Mouse (Mus musculus): Measurements from ENCODE around the gene Pkd1. TPM values are rescaled to one million over a fixed set of nuclear protein-coding genes. Genes with fewer than 3 reads are reported as not detected.

The Pkd1 gene
- polyA plus RNA-seq, 1 experiment from 2014 or later: 20.1 TPM

DNA sequence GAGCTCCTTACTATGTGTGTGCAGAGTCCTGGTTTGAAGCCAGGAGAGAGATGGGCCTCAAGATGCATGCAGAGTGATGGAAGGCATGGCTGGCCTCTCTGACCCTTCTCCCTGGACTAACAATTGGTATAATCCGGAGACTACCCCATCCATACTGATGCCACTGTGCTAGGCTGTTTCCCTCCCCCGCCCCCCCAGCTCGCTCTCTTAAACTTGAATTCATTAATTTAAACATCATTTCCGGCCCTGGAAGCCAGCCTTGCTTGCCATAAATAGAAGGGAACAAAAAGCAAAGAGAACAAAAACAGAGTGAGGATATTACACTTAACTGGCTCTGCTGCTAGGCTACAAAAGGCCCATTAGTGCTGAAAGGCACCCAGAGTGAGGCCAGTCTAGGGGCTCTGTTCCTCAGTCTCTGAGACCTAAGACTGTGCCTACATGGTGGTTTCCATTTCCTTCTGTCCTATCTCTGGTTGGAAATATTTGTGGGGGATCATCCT is 9.0 kb downstream of the Pkd1 start:
- no peaks in the 10 kb centered on the region for H3K27me3 ChIP-seq
- H3K4me1 ChIP-seq (replicated peaks): peaks cover 34% of the 10 kb centered on the region
- H3K4me3 ChIP-seq: no peak overlapping the region
- H3K9ac ChIP-seq: 0 out of 2 replicates have a peak overlapping the region, but pooled peaks have one; percentile 29
- ATAC-seq (ENCODE audit: low FRiP score): peak; percentile 75
- WGBS: 20% methylated on average over 4 of the region's 4 CpGs
- H3K36me3 ChIP-seq: no peaks in the 10 kb centered on the region
- H3K9me3 ChIP-seq: no peaks in the 10 kb centered on the region
- H3K4me2 ChIP-seq: peak overlapping the region; percentile 19
- H3K27ac ChIP-seq: peak overlapping the region; percentile 86

DNA sequence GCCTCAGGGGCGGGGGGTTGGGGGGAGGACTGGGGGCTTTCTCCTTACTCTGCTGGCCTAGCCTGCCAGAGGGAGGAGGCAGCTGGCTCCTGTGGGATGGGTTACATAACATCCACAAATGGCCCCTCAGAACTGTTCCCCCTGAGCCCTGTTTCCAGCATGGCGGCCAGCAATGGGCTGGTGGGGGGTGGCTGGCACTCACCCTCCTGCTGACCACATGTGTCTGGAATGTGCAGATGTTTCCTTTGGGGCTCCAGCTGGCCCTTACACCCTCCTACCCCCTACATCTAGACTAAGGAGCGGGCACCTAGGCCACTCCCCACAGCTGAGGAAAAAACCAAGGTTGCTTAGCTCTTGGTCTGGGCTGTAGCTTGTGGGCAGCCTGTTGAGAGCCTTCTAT is 9.5 kb downstream of the Pkd1 start:
- H3K4me1 ChIP-seq (replicated peaks): peaks cover 32% of the 10 kb centered on the region
- no peak overlapping the region for H3K4me3 ChIP-seq
- H3K36me3 ChIP-seq: no peaks in the 10 kb centered on the region
- H3K9me3 ChIP-seq: no peaks in the 10 kb centered on the region
- H3K27me3 ChIP-seq: no peaks in the 10 kb centered on the region
- H3K27ac ChIP-seq: peak overlapping the region; percentile 86
- H3K9ac ChIP-seq: 0 out of 2 replicates have a peak overlapping the region, but pooled peaks have one; percentile 29
- ATAC-seq (ENCODE audit: low FRiP score): peak; percentile 64
- WGBS: 32% methylated on average over 3 of the region's 3 CpGs
- peak overlapping the region; percentile 19 for H3K4me2 ChIP-seq

DNA sequence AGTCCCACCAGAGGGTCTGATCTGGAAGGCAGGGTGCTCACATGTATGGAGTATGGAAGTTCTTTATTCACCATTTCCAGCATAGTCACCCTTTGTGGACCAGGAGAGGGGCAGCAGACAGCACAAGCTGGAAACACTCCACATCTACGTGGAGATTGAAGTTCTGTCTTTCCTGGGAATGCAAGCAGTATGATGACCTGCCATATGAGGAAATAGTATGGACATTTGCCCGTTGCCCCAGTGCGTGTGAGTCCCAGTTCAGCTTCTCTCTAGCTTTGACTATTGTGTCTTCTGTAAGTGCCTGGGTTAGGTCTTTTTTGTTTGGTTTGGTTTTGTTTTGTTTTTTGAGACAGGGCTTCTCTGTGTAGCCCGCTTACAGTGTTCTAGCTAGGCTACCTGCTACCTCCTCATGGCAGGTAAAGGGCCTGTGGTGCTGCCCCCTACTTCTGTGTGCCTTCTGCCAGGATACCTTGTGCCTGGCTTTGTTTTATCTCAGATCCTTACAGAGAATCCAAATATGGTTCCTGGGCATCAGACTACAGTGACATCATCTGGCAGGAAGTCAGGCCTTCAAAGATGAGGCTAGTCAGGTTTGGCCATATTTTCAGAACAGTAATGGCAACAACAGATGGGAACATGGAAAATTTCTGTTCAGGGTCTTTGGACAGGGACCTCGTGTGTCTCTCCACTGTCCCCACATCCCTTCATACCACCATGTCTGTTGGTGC is 10.8 kb downstream of the Pkd1 start:
- H3K9ac ChIP-seq: no peak overlapping the region
- ATAC-seq (ENCODE audit: low FRiP score): no peak
- no peaks in the 10 kb centered on the region for H3K27me3 ChIP-seq
- H3K4me3 ChIP-seq: no peak overlapping the region
- H3K4me2 ChIP-seq: no peak overlapping the region
- H3K4me1 ChIP-seq (replicated peaks): peaks cover 31% of the 10 kb centered on the region
- H3K36me3 ChIP-seq: peaks cover 8% of the 10 kb centered on the region
- no peak overlapping the region for H3K27ac ChIP-seq
- WGBS: 87% methylated on average over 5 of the region's 5 CpGs
- no peaks in the 10 kb centered on the region for H3K9me3 ChIP-seq

DNA sequence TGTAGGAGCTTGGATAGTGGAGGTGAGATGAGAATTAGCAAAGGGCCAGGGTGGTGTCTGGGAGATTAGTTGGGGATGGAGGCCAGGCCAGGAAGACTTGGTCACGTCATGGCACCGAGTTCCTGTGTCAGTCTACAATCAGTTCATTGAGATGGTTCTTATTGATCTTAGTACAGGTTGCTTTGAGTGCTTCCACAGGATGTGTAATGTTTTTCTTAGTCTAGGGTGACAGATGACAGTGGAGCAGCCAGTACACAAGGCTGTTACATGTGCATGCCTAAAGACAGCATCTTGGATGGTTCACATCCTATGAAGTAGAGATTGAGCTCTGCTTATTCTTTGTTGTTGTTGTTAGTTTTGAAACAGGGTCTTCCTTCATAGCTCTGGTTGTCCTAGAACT is 12.0 kb downstream of the Pkd1 start:
- Histone ChIP-seq H3K4me2 (no peak overlapping the region), H3K36me3 (peaks cover 20% of the 10 kb centered on the region), H3K4me3 (no peak overlapping the region), H3K4me1 (replicated peaks) (peaks cover 32% of the 10 kb centered on the region), H3K9me3 (no peaks in the 10 kb centered on the region), H3K27me3 (no peaks in the 10 kb centered on the region), H3K27ac (no peak overlapping the region), H3K9ac (no peak overlapping the region)
- no peak for ATAC-seq (ENCODE audit: low FRiP score)
- 98% methylated on average over 2 of the region's 2 CpGs for WGBS

DNA sequence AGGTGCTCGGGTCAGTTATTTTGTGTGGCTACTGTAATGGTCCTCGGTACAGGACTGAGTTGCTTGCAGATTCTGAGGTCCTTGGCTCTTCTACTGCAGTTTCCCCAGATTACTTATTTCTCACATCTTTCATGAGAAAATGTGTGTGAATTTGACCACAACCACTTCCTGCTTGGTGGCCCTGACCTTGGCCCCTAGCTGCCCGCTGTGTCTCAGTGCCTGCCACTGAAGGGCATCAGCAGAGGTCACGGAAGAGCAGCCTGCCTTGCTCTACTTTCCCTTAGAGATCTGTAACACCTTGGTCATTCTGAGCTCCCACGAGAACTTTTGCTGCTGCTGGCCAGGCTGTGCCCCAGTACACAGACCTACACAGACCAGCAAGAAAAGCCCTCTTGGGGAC is 14.0 kb downstream of the Pkd1 start:
- Histone ChIP-seq H3K9me3 (no peaks in the 10 kb centered on the region), H3K27me3 (no peaks in the 10 kb centered on the region), H3K36me3 (peaks cover 34% of the 10 kb centered on the region), H3K4me1 (replicated peaks) (peaks cover 21% of the 10 kb centered on the region), H3K9ac (no peak overlapping the region), H3K4me3 (no peak overlapping the region), H3K27ac (no peak overlapping the region), H3K4me2 (no peak overlapping the region)
- 79% methylated on average over 5 of the region's 5 CpGs for WGBS
- ATAC-seq (ENCODE audit: low FRiP score): no peak

DNA sequence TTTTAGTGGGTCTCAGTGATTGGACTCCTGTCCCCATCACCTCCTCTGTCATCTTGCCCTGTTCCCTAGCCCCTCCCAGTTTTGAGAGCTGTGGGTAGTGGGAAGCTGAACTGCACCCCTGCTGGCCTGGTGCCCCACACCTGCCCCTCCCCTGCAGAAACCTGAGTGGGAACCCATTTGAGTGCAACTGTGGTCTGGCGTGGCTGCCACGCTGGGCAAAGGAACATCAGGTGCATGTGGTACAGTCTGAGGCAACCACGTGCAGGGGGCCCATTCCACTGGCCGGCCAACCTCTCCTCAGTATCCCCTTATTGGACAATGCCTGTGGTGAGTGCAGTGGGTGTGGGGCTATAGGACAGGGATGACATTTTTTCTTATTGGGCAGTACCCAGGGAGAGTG is 14.8 kb downstream of the Pkd1 start:
- Histone ChIP-seq H3K4me3 (no peak overlapping the region), H3K36me3 (peaks cover 42% of the 10 kb centered on the region), H3K9me3 (no peaks in the 10 kb centered on the region), H3K27ac (no peak overlapping the region), H3K27me3 (no peaks in the 10 kb centered on the region), H3K4me2 (no peak overlapping the region), H3K9ac (no peak overlapping the region), H3K4me1 (replicated peaks) (peaks cover 13% of the 10 kb centered on the region)
- no peak for ATAC-seq (ENCODE audit: low FRiP score)
- 91% methylated on average over 4 of the region's 4 CpGs for WGBS

DNA sequence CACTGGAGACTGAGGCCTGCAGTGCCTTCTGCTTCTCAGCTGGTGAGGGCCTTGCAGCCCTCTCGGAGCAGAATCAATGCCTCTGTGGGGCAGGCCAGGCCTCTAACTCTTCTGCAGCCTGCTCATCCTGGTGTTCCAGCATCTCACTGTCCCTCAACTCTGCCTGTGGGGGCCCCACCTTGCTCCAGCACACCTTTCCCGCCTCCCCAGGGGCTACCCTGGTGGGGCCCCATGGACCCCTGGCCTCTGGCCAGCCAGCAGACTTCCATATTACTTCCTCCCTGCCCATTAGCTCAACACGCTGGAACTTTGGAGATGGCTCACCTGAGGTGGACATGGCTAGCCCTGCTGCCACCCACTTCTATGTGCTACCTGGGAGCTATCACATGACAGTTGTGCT is 15.5 kb downstream of the Pkd1 start:
- Histone ChIP-seq H3K9me3 (no peaks in the 10 kb centered on the region), H3K27me3 (no peaks in the 10 kb centered on the region), H3K36me3 (peaks cover 49% of the 10 kb centered on the region), H3K27ac (no peak overlapping the region), H3K9ac (no peak overlapping the region), H3K4me1 (replicated peaks) (peaks cover 12% of the 10 kb centered on the region), H3K4me3 (no peak overlapping the region), H3K4me2 (no peak overlapping the region)
- WGBS: 85% methylated on average over 3 of the region's 3 CpGs
- no peak for ATAC-seq (ENCODE audit: low FRiP score)

DNA sequence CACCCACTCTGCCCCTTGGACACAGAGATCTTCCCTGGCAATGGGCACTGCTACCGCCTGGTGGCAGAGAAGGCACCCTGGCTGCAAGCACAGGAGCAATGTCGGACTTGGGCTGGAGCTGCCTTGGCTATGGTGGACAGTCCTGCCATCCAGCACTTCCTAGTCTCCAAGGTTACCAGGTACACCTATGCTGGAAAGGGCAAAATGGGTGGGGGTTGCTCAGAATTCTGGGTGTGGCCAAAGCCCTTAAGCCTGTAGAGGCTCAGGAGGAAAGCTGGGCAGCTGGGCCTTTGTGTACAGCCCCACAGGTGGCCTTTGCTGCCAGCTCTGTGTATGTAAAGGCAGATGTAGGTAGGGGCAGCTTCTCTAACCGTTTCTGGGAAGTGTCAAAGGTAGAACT is 16.2 kb downstream of the Pkd1 start:
- no peak overlapping the region for H3K9ac ChIP-seq
- no peaks in the 10 kb centered on the region for H3K9me3 ChIP-seq
- no peak overlapping the region for H3K4me2 ChIP-seq
- 72% methylated on average over 3 of the region's 3 CpGs for WGBS
- H3K4me1 ChIP-seq (replicated peaks): peaks cover 12% of the 10 kb centered on the region
- no peak for ATAC-seq (ENCODE audit: low FRiP score)
- H3K36me3 ChIP-seq: peaks cover 56% of the 10 kb centered on the region
- H3K27ac ChIP-seq: no peak overlapping the region
- no peak overlapping the region for H3K4me3 ChIP-seq
- H3K27me3 ChIP-seq: no peaks in the 10 kb centered on the region

DNA sequence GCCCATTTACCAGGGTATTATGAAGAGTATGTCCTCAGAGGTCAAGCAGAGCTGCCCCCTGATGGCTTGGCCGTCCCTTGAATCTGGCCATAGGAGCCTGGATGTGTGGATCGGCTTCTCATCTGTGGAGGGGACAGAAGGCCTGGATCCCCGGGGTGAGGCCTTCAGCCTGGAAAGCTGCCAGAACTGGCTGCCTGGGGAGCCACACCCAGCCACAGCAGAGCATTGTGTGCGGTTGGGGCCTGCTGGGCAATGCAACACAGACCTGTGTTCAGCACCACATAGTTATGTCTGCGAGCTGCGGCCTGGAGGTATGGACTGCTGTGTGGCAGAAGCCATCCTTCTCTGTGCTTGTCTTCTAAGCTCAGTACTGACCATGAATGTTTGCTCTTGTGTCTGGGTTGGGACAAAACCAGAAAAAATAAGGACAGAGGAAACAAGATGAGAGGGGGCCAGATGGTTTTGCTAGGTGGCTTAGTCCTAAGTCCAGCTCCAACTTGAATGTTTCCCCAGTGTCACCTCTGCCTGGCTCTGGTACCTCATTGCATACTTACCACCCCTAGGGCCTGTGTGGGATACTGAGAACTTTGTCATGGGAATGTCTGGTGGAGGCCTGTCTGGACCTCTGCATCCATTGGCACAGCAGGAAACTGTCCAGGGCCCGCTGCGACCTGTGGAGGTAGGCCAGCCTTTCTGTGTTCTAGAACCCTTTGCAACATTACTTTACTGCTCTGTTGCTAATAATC is 17.6 kb downstream of the Pkd1 start:
- Histone ChIP-seq H3K4me2 (no peak overlapping the region), H3K36me3 (peaks cover 70% of the 10 kb centered on the region), H3K9me3 (no peaks in the 10 kb centered on the region), H3K4me3 (no peak overlapping the region), H3K4me1 (replicated peaks) (peaks cover 12% of the 10 kb centered on the region), H3K27me3 (no peaks in the 10 kb centered on the region), H3K9ac (no peak overlapping the region), H3K27ac (no peak overlapping the region)
- ATAC-seq (ENCODE audit: low FRiP score): no peak
- WGBS: 69% methylated on average over 8 of the region's 8 CpGs

DNA sequence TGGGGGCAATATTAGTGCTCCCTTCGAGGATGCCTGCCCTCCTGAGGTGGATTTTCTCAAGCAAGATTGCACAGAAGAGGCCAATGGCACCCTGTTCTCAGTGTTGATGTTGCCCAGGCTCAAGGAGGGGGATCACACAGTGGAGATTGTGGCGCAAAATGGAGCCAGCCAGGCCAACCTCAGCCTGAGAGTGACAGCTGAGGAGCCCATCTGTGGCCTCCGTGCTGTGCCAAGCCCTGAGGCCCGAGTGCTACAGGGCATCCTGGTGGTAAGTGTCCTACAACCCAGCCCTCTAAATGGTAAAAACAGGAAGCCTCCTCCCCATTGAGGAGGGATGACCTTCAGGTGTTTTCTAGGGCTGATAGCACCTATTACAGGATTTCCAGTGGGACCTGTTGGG is 20.2 kb downstream of the Pkd1 start:
- peaks cover 12% of the 10 kb centered on the region for H3K4me1 ChIP-seq (replicated peaks)
- H3K36me3 ChIP-seq: peaks cover 94% of the 10 kb centered on the region
- no peak overlapping the region for H3K9ac ChIP-seq
- no peaks in the 10 kb centered on the region for H3K9me3 ChIP-seq
- WGBS: 90% methylated on average over 4 of the region's 4 CpGs
- H3K4me2 ChIP-seq: no peak overlapping the region
- H3K4me3 ChIP-seq: no peak overlapping the region
- ATAC-seq (ENCODE audit: low FRiP score): no peak
- no peaks in the 10 kb centered on the region for H3K27me3 ChIP-seq
- H3K27ac ChIP-seq: no peak overlapping the region

DNA sequence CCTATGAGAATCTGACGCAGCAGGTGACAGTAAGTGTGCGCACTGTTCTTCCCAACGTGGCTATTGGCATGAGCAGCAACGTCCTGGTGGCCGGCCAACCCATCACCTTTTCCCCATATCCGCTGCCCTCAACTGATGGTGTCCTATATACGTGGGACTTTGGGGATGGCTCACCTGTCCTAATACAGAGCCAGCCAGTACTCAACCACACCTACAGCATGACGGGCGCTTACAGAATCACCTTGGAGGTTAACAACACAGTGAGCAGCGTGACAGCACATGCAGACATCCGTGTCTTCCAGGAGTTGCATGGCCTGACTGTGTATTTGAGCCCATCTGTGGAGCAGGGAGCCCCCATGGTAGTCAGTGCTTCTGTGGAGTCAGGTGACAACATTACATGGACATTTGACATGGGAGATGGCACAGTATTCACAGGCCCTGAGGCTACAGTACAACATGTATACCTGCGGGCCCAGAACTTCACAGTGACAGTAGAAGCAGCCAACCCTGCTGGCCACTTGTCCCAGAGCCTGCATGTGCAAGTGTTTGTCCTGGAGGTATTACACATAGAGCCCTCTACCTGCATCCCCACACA is 23.1 kb downstream of the Pkd1 start:
- ATAC-seq (ENCODE audit: low FRiP score): no peak
- H3K27ac ChIP-seq: no peak overlapping the region
- peaks cover 98% of the 10 kb centered on the region for H3K36me3 ChIP-seq

DNA sequence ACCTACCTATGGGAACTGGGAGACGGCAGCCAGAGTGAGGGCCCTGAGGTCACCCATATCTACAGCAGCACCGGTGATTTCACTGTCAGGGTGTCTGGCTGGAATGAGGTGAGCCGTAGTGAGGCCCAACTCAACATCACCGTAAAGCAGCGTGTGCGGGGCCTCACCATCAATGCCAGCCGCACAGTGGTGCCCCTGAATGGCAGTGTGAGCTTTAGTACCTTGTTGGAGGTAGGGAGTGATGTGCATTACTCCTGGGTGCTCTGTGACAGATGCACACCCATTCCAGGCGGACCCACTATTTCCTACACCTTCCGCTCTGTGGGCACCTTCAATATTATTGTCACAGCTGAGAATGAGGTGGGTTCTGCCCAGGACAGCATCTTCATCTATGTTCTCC is 24.2 kb downstream of the Pkd1 start:
- Histone ChIP-seq H3K4me2 (no peak overlapping the region), H3K36me3 (peaks cover 100% of the 10 kb centered on the region), H3K27ac (no peak overlapping the region), H3K27me3 (no peaks in the 10 kb centered on the region), H3K9ac (no peak overlapping the region), H3K4me1 (replicated peaks) (no peaks in the 10 kb centered on the region), H3K4me3 (no peak overlapping the region), H3K9me3 (no peaks in the 10 kb centered on the region)
- WGBS: 95% methylated on average over 9 of the region's 9 CpGs
- no peak for ATAC-seq (ENCODE audit: low FRiP score)

More for the DNA sequence above, 23.1 kb downstream of the Pkd1 start:
- H3K9ac ChIP-seq: no peak overlapping the region
- no peak overlapping the region for H3K4me2 ChIP-seq
- no peaks in the 10 kb centered on the region for H3K4me1 ChIP-seq (replicated peaks)
- no peak overlapping the region for H3K4me3 ChIP-seq
- no peaks in the 10 kb centered on the region for H3K9me3 ChIP-seq
- no peaks in the 10 kb centered on the region for H3K27me3 ChIP-seq
- 94% methylated on average over 12 of the region's 12 CpGs for WGBS

Data from hindbrain, embryonic 13.5 days (tissue).